Mouse (Mus musculus): Measurements from ENCODE around the gene Ccl11.

DNA sequence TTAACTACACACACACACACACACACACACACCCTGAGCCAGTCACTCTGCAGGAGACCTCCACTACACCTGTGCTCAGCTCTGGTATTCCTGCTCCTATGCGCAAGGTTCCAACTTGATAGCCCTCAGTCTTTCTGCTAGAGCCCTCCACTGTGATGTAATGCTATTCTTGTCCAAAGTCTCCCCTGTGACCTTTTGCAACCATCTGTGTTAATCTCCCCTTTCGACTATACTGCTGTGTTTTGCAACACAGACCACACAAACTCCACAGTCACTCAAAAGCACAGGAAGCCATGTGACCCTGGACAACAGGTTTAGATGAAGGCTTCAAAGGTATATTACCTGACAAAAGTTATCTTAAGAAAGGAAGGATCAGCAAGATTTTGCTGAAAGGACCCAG is 5.8 kb downstream of the Ccl11 start:
- TF ChIP-seq CTCF (IDR thresholded peaks at IDR 0.05; ENCODE audit: extremely low read depth, insufficient read depth, insufficient read length, insufficient replicate concordance) (no peak), POLR2A (IDR thresholded peaks at IDR 0.05; ENCODE audit: low read depth, low read length) (no peak)
